Mouse (Mus musculus): Measurements from ENCODE around the gene Ptger3. TPM values are rescaled to one million over a fixed set of nuclear protein-coding genes. Genes with fewer than 3 reads are reported as not detected.

Gene Ptger3
- polyA plus RNA-seq, 1 experiment from 2014 or later = 10.3 TPM

- ATAC-seq (no peak), DNase-seq (ENCODE audit: low spot score) (no peak)
- H3K27ac ChIP-seq (ENCODE audit: low read length) = no peak overlapping the region
- WGBS = 29% methylated on average over 6 of the region's 6 CpGs
- H3K9me3 ChIP-seq (ENCODE audit: low read length) = no peaks in the 10 kb centered on the region
- H3K36me3 ChIP-seq (ENCODE audit: insufficient read depth, low read length) = no peaks in the 10 kb centered on the region
- H3K27me3 ChIP-seq (replicated peaks; ENCODE audit: insufficient read depth, low read length) = no peaks in the 10 kb centered on the region
- H3K4me1 ChIP-seq (ENCODE audit: insufficient read depth, low read depth, low read length) = no peaks in the 10 kb centered on the region
- no peak overlapping the region for H3K4me3 ChIP-seq (ENCODE audit: low read depth, low read length)
- H3K9ac ChIP-seq (replicated peaks; ENCODE audit: low read depth) = no peak overlapping the region
- H3K4me2 ChIP-seq (replicated peaks; ENCODE audit: low read depth, low read length) = no peak overlapping the region
- TF ChIP-seq CTCF (IDR thresholded peaks at IDR 0.05) (no peak), EP300 (IDR thresholded peaks at IDR 0.05) (no peak)
Measured at GRCm38 (mm10) chr3:157688419-157689162, 121.9 kb downstream of the Ptger3 start.

MicroRNA genes within 50 kb of the gene (microRNA counts, 519-probe panel; counts per million panel counts)
- not detected for microRNA mmu-miR-186

Small RNA genes lying within 50 kb of the gene (microRNA-seq; reads per million reads assigned to microRNA genes)
- 508 reads per million, percentile 67 among the genes with 10 or more reads in this experiment for gene Mir186

Other genes starting within 250 kb of the Ptger3 start
- gene Zranb2, start 32.7 kb upstream of the Ptger3 start, polyA plus RNA-seq (2015; fragmentation: Nextera tagmentation; extraction: Ambion mirVana) = 50.3 and 52.2 TPM in 2 replicates